Mouse (Mus musculus) adrenal gland, adult (tissue): Measurements from ENCODE around the gene Gm20388.
A peak's percentile ranks its signal among the peaks of the same experiment; 100 is the strongest.
"Not testable (repeated sequence)": the region's sequence is repeated elsewhere in the genome, so short reads cannot be mapped to it uniquely, and the experiment has no call there.

Source experiments
- DNase-seq, 2 experiments: peaks; one replicate each; pipeline ENCODE4 v3.0.0; 2022 to 2023; ENCODE audit warnings: low spot score in 1 of 2; ENCODE audit not compliant: inconsistent age in 2 of 2

Gm20388 gene

GRCm38 (mm10) chr8:121590203-121591177 lies 1679.8 kb downstream of the Gm20388 start, which contains the start of gene Map1lc3b:
Map1lc3b (plus strand) TSS chr8:121590361.
- DNase-seq = peak; percentile 97 to 98

DNA sequence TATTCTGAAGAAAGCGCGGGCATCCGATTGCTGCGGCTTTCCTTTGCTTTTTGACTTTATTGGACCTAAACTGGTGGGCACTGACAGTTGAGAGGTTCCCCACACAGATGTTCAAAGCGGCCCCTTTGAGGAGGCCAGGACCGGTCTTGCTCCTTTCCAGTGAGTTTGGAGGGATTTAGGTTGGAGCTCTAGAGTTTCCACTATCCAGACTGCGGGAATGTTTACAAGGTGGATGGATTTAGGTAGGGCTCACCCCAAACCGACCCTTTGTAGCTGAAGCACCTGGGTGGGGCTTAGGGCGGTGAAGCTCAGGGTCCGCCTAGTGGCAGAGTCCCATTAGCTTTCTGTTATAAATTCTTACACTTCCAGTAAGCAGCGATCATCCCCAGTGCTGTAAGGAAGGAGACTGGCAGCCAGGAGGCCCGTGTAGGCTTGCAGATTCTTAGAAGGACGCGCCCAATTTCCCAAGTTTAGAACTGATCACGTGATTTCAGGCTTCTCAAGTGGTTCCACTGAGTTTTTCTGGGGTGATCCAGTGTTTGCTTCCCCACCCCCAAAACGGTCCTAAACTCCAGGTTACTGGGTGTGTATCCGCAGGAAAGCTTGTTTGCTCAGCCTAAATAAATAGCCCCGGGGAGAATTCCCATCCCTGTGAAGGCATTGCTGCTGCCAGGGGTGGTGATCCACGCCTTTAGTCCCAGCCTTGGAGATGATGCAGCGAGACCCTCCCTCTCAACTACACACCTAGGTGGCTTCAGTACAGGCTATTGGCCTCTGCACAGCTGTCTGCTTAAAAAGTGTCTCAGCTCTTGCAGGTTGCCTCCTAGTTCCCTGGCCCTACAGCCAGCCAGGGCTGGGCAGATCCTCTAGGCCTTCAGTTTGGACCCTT lies 1680.8 kb downstream of the Gm20388 start:
- DNase-seq = peak in 1 of 2 experiments; percentile 74

- DNase-seq = peak in 1 of 2 experiments; percentile 30
These were observed 1682.7 kb downstream of the Gm20388 start for GRCm38 (mm10) chr8:121593293-121593692.

DNA sequence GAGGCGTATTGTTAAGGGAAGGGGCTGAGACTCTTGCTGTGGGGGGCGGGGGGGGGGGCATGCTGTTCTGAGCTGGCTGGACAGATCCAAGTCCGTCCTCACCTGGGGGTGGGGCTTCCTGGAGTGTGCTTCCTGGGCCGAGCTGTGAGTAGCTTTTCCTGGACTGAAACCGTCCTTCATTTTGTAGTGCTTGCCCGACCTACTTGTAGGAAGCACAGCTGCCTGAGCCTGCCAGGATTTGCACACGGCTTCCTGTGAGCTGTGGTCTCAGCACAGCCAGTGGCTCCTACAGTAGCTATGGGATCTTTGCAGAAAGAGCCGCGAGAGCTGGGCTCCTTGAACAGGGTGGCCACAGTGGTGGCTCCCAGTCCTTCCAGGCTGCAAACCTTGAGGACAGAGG lies 1683.3 kb downstream of the Gm20388 start:
- DNase-seq = peak; percentile 48 to 53

GRCm38 (mm10) chr8:121597492-121597891 lies 1686.9 kb downstream of the Gm20388 start:
- not testable (repeated sequence) for DNase-seq

- peak in 1 of 2 experiments; percentile 26 for DNase-seq
These were observed 1687.5 kb downstream of the Gm20388 start for GRCm38 (mm10) chr8:121598190-121598589.

- peak; percentile 85 to 94 for DNase-seq
These were observed 1688.3 kb downstream of the Gm20388 start for GRCm38 (mm10) chr8:121598892-121599291.

DNA sequence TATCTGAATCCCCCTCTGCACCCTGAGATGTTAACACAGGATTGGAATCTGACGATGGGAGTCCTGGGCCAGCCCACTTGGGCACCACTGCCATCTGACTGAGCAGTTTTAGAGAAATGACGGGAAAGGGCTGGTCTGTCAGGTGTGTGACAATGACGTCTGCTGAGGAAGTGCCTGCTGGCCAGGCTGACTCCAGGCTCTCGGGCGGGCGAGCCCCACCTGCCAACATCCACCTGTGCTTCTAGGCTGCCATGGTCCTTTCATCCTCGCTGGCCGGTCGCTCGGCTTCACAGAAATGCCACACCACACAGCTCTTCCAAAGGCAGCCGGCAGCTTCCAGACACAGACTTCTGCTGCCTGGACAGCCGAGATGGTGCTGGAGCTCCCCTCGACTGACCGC lies 1689.2 kb downstream of the Gm20388 start:
- no peak for DNase-seq

GRCm38 (mm10) chr8:121602411-121602810 lies 1691.8 kb downstream of the Gm20388 start:
- DNase-seq = no peak

GRCm38 (mm10) chr8:121602860-121603259 lies 1692.2 kb downstream of the Gm20388 start:
- DNase-seq = peak; percentile 75 to 91

GRCm38 (mm10) chr8:121603801-121604200 lies 1693.2 kb downstream of the Gm20388 start:
- peak in 1 of 2 experiments; percentile 29 for DNase-seq

DNA sequence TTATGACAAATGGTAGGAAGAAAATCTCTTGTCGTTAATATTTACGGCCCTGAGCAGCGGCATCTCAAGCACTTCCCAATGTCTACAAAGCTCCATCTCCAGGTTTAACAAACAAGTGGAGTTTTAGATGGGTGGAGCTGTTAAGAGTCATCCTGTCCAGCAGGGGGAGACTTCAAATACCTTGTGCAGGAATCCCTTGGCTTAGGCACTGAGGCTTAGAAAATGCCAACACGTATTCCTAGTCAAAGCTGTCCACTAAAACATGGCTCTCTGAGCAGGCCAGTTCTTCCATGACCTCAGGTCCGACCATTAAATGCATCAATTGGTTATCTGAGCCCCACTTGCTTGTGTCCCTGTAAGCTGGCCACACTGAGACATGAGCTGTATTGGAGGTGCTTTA lies 1697.0 kb downstream of the Gm20388 start:
- peak in 1 of 2 experiments; percentile 64 for DNase-seq

- DNase-seq = no peak
These were observed 1698.6 kb downstream of the Gm20388 start for GRCm38 (mm10) chr8:121609251-121609650.

- DNase-seq = no peak
These were observed 1699.3 kb downstream of the Gm20388 start for GRCm38 (mm10) chr8:121609916-121610315.

GRCm38 (mm10) chr8:121613419-121613818 lies 1702.8 kb downstream of the Gm20388 start:
- DNase-seq = no peak

- peak; percentile 77 to 90 for DNase-seq
These were observed 1708.9 kb downstream of the Gm20388 start for GRCm38 (mm10) chr8:121619401-121619995.

DNA sequence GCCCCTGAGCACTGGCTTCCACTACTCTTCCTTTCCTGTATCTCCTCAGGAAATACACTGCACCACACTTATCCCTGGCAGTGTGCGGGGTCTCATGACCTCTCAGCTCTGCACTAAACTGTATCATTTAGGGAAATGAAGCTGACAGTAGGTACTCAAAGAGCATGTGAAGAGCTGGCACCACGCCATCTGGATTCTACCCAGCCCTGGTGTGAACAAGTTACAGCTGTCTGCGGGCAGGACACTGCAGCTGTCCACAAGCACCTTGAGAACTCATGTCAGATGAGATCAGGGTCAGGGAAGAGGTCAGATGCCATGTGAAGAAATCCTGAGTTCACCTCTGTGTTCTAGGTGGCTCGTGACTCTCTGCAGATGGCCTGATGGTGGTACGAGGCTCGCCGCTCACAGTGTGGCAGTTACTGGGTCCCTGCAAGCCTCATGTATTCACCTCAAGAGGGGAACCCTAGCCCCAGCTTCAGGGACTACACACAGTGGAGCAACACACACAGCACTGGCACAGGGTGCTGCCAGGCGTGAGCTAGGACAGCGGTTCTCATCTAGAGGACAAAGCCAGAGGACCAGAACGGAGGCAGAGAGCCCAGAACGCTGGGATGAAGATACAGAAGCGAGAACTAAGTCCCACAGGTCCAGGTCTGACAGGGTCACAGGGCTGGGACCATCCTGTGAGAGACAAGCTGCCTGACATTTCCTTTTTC lies 1710.3 kb downstream of the Gm20388 start:
- peak; percentile 47 to 80 for DNase-seq

DNA sequence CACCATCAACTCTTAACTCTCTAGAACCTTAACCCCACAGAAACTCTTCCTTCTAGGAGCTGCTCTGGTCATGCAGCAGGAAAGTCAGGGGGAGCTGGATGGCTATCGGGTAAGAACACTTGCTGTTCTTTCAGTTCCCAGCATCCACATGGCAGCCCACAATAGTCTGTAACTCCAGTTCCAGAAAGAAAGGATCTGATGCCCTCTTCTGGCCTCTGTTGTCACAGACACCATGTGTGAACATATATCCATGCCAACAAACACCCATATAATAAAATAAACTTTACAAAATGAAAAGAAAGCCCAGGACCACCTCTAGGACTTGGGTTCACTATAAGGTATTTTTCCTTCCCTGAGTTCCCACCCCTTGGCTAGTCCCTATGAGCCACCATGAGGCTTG lies 1711.2 kb downstream of the Gm20388 start:
- DNase-seq = no peak

- DNase-seq = no peak
These were observed 1712.4 kb downstream of the Gm20388 start for GRCm38 (mm10) chr8:121623043-121623442.

DNA sequence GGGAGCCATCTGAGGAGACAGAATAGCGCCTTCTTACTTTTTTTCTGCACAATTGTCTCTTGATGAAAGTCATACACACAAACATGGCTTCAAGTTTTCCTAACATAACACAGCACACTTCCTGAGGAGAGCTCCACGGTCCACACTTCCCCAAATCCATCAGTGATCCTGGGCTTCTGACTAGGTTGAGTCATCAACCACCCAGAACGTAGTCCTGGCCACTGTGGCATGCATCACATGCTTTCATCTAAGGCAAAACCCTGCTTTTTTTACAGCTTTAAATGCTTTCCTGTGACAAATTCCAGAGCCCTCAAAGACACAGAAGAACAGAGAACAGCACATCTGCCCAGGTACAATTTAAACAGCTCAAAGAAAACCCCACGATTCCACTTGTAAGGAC lies 1718.0 kb downstream of the Gm20388 start:
- DNase-seq = no peak
